Mouse (Mus musculus) cerebellum, adult (tissue): Measurements from ENCODE around the gene Fance.
"Not testable (repeated sequence)": the region's sequence is repeated elsewhere in the genome, so short reads cannot be mapped to it uniquely, and the experiment has no call there.

Source experiments
- ATAC-seq: cut with Nextera tagmentation; 2 replicates; pipeline ENCODE4 v1.9.2; 2017; ENCODE audit warnings: mild to moderate bottlenecking, moderate library complexity, mixed read lengths; ENCODE audit not compliant: insufficient number of reproducible peaks, low FRiP score, low TSS enrichment

Gene Fance

DNA sequence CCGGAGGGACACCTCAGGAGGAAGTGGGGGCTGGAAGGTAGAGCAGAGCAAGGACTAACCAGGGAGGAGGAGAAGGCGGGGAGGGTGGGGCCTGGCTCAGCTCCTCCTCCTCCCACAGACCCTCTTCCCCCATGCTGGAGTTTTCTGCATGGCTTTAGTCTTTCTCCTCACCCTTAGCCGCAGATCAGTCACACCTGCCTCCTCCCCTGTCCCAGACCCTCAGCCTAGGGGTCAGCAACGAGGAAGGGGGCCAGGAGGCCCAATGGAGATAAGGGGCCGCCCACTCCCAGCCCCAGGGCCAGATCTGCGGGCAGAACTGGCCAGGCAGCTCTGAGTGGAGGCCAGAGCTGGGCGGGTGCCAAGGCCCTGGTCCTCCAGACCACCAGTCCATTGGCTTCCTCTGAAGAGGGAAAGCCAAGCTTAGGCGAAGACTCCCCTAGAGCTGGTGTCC lies 32.0 kb downstream of the Fance start:
- no peak for ATAC-seq

DNA sequence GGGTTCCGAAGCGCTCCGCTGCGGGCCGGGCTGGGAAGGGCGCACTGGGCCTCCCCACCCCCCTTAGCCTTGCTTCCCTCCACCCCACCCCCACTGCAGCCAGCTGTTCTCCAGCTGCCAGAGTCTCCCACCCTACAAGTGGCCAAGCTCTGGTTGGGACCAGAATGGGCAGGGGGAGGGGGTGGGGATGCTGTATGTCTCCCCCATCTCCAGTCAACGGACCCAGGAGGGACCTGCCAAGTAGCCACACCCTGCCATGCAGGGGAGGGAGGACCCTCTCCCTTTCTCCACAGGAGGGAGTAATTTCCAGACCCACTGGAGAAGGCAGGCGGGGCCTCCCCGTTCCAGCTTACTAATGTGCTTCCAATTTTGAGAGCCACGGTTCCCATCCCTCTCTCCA lies 32.6 kb downstream of the Fance start:
- ATAC-seq = no peak

DNA sequence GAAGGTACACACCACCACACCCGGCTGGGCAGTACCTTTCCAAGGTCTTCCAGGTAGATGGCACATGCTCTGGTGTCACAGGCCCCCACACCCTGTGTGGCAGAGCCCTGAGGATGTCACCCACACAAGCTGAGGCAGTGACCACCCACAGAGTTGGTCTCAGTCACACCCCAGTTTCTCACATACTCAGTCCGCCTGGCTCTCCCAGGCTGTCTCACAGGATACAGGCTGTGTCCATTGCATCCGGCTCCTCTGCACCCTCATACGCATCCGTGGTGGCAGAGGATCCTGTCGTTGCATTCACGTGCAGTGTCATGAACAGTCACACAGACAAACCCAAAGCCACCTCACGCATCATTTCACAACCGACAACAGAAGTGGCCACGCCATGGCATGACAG lies 34.0 kb downstream of the Fance start:
- ATAC-seq = no peak

DNA sequence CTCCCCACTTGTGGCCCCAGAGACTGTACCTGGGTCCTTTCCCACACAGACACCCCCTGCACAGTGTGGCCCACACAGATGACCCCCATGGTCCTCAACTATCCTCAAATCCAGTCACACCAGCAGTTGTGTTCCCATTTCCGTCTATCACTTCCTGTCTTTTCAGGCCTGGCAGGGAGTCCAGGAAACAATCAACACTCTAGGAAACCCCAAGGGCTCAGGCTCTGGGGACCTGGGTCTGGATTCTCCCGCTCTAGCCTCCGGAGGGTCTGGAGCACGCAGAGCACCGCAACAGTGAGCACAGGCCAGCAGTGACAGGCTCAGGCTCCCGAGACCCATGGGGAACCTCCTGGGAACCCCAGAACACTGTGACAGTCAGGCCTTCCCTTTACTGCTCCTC lies 34.9 kb downstream of the Fance start:
- no peak for ATAC-seq

DNA sequence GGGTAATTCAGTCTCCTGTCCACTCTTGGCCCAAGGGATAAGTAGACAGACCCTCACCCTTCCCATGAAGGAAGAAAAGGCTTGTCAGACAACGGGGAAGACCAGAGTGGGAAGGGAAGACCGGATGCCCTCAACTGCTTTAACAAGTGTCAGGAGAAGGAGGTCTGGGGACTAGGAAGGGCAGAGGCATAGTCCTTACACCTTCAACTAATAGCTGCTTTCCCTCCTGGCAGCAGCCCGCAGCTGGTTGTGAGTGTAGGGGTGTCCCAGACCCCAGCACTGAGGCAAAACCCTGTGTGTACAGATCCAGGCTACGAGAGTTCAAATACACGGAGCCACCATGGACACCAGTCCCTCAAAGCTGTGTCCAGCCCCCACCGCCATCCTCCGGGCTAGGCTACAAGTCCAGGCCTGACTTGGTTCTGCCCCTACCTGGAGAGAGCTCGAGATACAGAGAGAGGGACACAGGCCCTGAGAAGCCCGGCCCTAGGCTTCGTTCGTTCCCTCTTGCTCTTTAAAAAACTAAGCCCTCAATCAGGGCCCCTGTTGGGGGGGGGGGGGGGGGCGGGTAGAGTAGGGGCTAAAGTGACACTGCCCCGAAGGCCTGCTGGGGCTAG lies 36.1 kb downstream of the Fance start:
- no peak for ATAC-seq

DNA sequence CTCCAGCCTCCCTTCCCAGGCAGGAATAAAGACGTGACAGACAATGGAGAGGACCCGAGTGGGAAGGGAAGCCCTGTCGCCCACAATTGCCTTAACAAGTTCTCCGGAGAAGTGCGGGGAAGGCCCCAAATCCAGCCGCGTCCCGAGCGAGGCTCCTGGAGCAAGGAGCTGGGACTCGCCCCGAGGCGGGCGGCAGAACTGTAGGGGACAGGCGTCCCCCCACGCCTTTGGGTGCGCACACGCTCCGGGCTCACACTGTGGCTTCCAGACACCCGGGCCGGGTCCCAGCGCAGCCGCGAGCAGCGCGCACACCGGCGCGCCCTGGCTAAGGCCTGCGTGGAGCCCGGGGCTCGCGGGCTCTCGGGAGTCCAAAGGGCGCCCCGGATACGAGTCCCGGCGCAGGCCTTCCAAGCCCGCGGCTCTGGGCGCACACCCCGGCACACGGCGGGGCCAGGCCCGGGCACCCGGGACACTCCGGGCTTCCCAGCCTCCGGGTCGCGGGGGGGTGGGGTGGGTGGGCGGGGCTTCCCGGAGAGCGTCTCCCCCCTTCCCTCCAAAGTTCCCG lies 36.7 kb downstream of the Fance start:
- no peak for ATAC-seq

DNA sequence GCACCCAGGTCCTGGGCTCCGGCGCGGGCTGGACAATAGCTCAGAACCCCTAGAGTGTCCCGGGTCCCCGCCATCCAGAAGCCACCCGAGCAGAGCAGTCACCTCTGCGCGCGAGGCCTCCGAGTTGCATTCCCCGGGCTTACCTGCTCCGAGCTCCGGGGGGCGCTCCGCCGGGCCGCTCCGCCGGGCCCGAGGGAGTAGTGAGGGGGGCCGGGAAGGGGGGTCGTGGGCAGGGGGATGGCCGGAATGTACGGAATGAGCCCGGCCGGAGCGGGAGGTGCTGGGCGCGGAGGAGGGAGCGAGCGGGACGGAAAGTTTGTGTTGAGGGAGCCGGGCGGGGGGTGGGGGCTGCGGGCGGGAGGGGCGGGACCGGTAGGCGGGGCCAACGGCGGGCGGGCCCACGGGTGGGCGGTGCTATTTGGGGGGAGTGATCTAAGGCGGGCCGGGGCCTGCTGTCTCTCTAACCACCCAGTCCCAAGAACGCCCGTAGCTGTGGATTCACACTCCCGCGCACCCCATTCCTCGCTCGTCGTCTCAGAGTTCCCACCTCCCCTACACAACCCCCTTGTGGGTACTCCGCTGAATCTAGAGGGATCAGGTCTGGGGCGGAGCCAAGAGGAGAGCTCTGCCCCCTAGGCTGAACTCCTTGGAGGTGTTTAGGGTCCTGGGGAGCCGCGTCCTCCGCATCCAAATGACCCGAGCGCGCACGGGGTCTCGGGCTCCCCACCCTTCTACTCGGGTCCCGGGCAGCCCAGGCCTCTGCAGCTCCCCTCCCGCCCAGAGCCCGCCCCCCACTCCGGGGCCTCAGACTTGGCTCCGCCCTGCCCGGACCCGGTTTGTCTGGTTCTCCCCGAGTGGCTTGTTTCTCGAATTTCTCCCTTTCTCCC lies 37.4 kb downstream of the Fance start, which contains the start of gene Tead3:
TSS of gene Tead3 (minus strand) at position 352 of the 887 bp plus-strand sequence.
- no peak for ATAC-seq

DNA sequence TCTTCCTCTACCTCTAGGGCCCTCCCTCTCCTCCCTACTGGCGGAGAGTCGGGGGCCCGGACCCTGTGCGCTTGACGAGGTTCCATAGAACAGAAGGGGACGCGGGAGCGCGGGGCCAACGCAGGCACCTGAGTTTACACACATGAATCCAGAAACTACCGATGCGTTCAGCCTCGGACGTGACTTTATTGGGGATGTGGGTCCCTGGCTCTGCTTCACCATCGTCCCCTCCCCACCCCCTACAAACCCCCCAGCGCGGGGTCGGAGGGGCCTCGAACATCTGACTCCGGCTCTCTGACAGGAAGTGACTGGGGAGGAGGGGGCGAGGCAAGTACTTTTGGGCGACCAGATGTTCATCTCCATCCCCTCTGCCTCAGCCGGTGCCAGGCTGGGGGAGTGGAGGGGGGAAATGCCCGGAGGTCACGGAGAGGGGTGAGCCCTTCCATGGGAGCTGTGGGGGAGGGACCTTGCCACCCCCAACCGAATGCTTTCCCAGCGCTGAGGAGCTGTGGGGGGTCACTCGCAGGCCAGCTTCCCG lies 38.1 kb downstream of the Fance start:
- no peak for ATAC-seq

DNA sequence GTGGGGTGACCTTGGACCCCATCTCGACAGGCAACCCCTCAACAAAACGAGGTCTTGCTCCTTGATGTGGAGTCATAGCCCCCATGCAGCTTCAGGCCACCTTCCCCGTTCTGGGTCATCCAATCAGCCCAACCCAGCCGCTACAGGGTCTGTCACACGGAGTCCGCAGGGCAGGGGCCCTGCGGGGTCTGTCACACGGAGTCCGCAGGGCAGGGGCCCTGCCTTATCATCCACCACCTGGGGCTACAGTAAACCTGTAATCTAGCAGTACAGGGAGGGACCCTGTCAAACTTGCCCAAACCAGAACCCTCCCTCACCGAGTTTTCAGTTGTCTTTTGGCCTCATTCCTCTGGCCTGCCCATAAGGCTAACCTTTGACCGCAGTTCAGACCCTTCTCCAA lies 38.7 kb downstream of the Fance start:
- ATAC-seq = no peak

DNA sequence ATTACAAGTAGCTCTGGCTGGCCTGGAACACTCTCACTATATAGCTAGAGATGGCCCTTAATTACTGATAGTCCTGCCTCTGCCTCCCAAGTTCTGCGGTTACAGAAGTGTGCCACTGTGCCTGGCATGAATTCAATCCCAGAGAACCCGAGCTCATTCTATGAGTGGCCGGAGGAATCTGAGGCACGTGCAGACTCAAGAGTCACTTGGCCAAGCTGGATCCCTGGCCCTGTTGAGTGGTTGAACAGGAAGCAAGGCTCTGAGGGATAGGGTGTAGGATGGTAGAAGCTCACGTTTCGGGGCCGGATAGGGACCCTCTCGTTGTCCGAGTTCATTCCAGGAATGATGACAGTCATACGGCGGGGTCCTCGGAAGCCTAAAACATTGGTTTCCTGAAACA lies 42.6 kb downstream of the Fance start:
- no peak for ATAC-seq

DNA sequence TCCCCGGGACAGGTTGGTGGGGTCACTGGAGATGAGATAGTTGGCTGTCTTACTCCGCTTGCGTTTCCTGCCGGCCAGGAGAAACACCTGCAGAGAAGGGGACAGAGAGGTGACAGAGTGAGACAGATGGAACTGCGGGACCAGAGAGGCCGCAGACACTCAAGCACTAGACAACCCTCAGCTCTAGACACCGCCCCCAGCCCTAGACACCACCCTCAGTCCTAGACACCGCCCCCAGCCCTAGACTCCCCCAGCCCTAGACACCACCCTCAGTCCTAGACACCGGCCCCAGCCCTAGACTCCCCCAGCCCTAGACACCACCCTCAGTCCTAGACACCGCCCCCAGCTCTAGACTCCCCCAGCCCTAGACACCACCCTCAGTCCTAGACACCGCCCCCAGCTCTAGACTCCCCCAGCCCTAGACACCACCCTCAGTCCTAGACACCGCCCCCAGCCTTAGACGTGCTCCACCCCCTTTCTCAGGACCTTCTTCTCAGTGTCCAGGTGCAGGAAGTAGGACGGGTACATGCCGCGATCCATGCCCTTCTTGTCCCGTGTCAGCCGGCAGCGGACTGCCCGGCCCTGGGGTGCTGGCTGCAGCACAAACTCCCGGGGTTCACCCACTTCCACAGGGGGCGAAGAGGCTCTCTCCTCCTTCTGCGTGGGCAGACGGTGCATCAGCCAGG lies 45.4 kb downstream of the Fance start:
- ATAC-seq = not testable (repeated sequence)

DNA sequence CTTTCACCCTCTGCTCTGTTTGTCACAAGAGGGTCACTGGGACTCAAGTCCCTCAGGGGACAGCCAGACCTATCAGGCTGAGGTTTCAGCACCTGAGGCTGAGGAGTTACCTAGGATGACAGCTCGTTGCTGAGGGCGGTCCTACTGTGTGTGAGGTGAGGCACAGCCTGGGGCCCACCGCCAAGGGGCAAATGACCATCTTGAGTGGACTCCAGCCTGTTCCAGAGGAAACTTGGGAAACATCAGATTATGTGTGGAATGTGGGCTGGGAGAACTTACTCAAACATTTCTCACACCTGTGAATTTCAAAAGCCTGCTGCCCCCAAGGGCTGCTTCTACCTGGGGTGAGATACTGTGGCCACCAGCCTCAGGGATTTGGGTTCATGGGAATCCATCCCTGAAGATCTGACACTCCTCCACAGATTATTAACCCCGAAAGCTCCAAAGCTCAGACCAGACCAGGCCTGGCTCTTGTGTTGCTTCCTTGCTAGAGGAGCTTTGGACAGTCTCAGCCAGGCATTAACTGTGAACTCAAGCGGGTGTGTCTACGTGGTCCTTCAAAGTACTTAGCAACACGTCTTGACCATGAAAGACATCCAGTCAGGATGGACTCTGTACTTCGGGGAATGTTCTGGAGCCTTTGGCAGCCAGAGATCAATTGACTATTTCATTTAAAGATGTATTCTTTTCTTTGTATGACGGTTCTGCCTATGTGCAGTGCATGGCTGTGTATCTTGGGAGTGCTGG lies 47.4 kb downstream of the Fance start:
- ATAC-seq = no peak

DNA sequence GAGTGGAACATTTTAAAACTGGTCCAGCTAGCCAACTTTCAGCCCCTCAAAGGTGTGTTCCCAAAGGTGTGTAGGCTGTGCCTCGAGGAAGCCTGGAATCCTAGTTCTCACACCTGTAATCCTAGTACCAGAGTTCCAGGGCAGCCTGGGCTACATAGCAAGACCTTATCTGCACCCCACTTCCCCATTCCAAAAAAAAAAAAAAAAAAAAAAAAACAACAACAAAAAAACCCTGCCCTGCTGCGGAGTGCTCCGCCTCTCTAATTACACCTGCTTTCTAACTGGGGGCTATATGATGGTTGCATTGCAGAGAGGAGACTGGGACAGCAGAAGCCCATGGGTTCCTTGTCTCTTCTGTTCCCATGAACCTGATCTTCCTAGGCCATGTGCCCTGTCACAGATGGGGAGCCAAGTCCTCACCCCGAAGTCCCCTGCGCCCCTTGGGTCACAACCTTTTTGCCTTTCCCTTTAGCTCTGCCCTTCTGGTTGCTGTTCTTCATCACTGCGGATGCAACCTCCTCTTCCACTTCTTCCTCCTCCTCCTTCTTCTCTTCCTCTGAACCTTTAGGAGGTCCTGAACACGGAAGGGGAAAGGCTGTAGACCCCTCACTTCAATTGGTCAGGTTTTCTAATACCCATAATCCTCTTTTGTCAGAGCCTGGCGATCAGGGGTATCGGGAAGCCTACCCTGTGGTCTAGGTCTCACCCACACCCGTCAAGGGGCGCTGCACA lies 48.8 kb downstream of the Fance start:
- no peak for ATAC-seq

DNA sequence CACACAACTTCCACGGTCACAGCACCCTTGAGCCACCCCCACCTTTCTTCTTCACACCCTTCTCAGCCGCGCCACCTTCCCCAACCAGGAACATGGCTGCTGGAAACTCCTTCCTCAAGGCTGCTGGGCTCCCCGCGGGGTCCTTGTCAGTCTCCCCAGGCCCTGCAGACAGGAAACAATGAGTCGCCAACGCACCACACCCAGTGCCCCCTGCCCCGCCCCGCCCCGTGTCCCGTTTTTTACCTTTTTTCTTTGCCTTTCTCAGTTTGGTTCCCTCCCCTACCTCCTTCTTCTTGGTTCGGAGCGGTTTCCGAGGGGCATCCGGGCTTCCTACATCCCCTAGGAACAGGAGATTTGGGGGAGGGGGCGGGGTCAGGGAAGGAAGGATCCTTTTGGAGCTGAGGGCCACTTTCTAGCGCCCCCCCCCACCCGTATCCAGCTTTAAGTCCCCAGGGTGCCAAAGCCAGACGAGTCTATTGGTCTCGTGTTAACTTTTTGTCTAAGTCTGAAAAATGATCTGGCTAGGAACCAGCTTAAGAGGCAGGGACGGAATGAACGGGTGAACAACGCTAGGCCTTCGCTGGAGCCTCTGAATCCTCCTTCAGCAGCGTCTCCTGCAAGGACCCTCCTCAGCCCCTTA lies 49.5 kb downstream of the Fance start:
- ATAC-seq = no peak

DNA sequence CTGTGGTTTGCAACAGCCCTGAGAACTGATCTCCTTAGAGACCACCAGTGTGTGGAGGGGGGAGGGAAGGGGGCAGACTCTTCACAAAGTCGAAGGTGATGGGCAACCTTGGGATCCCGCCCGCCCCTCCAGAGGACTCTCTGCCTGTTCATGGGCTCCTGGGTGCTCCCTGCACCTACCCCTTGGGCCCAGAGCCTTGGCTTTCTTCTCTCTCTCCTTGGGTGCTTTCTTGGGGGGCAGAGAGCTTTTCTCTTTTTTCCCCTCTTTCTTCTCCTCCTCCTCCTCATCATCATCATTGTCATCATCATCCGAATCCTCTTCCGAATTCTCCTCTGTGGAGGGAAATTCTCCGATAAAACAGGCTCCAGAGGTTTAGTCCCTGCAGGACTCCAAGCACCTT lies 50.2 kb downstream of the Fance start:
- ATAC-seq = no peak

DNA sequence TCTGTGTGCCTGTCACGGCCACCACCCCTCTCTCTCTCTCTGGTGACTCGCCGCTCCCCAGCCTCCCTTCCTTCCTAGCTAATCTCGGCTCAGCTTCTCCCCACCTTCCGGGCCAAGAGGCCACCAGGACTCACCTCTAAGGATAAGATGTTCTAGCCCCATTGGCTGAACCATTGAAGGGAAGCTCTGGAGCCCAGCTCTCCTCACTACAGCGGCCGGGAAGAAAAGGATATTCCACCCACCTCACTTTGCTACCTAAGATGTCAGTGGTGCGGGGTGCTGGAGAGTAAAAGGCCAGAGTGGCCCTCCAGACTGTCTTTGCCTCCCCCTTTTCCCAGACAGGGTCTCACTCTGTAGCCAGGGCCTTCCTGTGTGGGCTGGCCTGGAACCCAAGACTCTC lies 51.8 kb downstream of the Fance start, which contains the start of gene Tulp1:
TSS of gene Tulp1 (minus strand) at position 101 of the 400 bp plus-strand sequence.
- ATAC-seq = no peak

DNA sequence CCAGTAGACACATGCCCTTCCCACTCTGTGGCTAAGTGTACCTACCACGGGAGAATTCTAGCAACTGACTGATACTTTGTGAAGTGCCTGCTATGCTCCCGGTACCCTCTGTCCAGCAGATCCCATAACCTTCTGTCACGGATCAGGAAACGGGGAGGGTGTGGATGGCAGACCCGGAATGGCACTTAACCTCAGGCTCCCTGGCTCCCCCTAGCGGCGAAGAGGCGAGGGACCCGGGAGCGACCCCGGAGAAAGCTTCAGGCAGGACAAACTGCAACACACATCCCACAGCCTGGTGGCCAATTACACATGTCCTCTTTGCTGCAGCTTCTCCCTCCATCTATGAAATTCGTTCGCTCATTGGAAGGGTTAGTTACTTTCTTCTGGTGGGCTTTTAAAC lies 55.1 kb downstream of the Fance start:
- ATAC-seq = no peak; the same call in 1 of the 2 replicates

DNA sequence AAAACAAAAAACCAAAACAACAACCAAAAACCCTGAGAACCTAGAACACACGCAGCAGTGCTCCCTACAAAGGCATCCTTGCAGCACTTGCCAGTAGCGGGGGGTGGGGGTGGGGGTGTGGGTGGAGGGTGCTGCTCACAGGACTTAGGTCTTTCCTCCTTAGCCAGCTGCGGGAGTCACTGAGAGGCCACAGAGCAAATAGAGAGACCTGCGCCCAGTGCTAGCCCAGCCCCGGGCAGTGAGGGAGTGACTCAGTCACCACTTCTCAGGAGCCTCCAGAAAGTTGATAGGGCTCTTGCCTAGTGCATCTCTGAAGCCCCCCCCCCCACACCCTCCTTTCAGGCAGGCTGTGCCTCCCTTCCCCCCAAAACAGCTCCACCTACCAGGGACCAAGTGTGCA lies 55.7 kb downstream of the Fance start:
- no peak for ATAC-seq

DNA sequence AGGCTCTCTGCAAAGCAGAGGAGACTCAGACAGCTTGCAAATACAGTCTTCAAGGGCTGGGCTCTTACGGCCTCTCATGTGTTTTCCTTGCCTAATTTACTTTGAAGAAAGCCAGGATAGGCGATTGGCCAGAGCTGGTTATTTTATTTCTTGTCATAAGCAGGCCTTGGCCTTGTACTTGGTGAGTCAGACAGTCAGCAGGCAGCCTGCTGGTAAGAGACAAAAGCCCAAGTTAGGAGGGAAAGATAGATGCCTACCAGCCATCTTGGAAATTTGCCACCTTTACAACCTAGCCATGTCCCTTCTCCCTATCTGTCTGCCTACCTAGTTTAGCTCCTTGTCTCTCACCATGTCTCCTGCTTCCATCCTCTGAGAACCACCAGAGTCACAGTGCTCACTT lies 58.0 kb downstream of the Fance start:
- no peak for ATAC-seq
